Mouse (Mus musculus): ENCODE data around the gene Ms4a3. TPM values are rescaled to one million over a fixed set of nuclear protein-coding genes. Genes with fewer than 3 reads are reported as not detected.

Ms4a3 gene
- polyA plus RNA-seq, 1 experiment from 2014 or later: 7.5 TPM

DNA sequence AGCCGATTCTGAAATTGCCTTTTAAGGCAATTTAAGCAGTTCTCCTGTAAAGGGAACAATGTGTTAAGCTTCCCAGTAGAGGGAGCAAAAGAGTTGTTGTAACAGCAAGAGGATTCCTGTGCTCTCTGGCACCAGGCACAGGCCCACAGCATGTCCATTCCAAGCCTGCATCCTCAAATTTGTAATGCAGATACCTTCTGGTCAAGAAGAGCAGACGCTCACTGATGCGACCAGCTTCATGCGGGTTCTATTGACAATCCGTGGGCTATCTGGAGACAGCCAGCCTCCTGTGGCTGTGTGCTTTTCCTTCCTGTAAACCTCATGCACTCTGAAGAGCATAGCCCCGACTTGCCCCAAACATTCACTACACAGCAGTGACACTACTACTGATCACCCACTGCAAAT, 29.1 kb downstream of the Ms4a3 start:
- ATAC-seq (replicated peaks; ENCODE audit: low FRiP score): 0 out of 2 replicates have a peak, but pooled peaks have one; percentile 51
- H3K36me3 ChIP-seq (ENCODE audit: control insufficient read depth, insufficient read depth, low read length): no peaks in the 10 kb centered on the region

DNA sequence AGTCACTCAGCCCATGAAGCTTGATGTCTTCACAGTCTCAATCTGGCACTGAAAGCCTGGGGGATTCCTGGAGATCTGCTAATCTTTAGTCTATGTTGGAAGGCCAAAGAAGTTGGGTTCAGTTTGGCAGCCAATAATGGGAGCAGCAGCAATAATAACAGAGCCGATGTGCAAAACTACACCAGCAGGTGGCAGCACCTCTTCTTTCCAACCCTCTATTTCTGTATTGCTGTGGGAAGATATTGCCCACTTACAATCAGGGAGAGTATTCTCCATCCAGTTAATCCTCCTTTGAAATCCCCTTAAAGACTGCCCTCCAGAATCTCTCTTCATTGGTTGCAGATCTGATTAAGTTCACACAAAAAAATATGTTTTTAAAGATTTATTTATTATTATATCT, 32.5 kb downstream of the Ms4a3 start:
- H3K4me1 ChIP-seq (replicated peaks; ENCODE audit: control insufficient read depth, insufficient read depth, low read length): peaks cover 7% of the 10 kb centered on the region
- no peaks in the 10 kb centered on the region for H3K9me3 ChIP-seq (ENCODE audit: control insufficient read depth, low read length)
- no peaks in the 10 kb centered on the region for H3K36me3 ChIP-seq (ENCODE audit: control insufficient read depth, insufficient read depth, low read length)
- H3K27me3 ChIP-seq (replicated peaks; ENCODE audit: control insufficient read depth, insufficient read depth, low read length): no peaks in the 10 kb centered on the region
- no peak for DNase-seq (ENCODE audit: low spot score)
- ATAC-seq (replicated peaks; ENCODE audit: low FRiP score): no peak
- WGBS: 17% methylated on average over 1 of the region's 1 CpGs
- no peak overlapping the region for H3K9ac ChIP-seq (ENCODE audit: low read depth, low read length)
- no peak overlapping the region for H3K4me2 ChIP-seq
- H3K4me3 ChIP-seq (ENCODE audit: low read depth, low read length): no peak overlapping the region
- no peak overlapping the region for H3K27ac ChIP-seq (ENCODE audit: low read depth, low read length)

More for the DNA sequence above, 29.1 kb downstream of the Ms4a3 start:
- Histone ChIP-seq H3K4me2 (no peak overlapping the region), H3K9me3 (ENCODE audit: control insufficient read depth, low read length) (no peaks in the 10 kb centered on the region), H3K27ac (ENCODE audit: low read depth, low read length) (peak overlapping the region; percentile 4; the same call in 1 of the 2 replicates), H3K9ac (ENCODE audit: low read depth, low read length) (no peak overlapping the region), H3K4me1 (replicated peaks; ENCODE audit: control insufficient read depth, insufficient read depth, low read length) (peaks cover 7% of the 10 kb centered on the region), H3K4me3 (ENCODE audit: low read depth, low read length) (no peak overlapping the region), H3K27me3 (replicated peaks; ENCODE audit: control insufficient read depth, insufficient read depth, low read length) (no peaks in the 10 kb centered on the region)
- 15% methylated on average over 6 of the region's 6 CpGs for WGBS
- DNase-seq (ENCODE audit: low spot score): no peak

DNA sequence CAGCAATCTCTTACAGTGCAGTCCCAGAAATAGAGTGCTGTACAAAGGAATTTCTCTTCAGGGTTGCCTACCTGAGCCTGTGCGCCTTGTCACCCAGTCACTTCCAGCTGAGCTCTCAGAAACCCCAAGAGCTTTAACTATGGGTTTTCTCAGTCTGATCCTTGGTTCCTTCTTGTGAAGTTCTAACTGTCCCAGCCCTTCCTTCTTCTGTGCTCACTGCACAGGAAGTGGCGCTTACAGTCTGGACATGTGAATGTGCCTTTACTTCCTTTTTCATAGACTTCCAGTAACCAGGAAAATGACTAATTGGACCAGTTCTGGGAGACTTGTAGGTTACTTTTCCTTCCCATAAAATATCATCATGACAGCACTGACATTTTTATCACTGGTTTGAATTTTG, 36.0 kb downstream of the Ms4a3 start, which contains the start of gene Ms4a6d:
Ms4a6d (minus strand) TSS at position 247 of the 400 bp plus-strand sequence.
- Histone ChIP-seq H3K27me3 (replicated peaks; ENCODE audit: control insufficient read depth, insufficient read depth, low read length) (no peaks in the 10 kb centered on the region), H3K9ac (ENCODE audit: low read depth, low read length) (no peak within 1 kb of the TSS), H3K36me3 (ENCODE audit: control insufficient read depth, insufficient read depth, low read length) (no peaks in the 10 kb centered on the region), H3K9me3 (ENCODE audit: control insufficient read depth, low read length) (no peaks in the 10 kb centered on the region), H3K4me2 (no peak within 1 kb of the TSS), H3K4me3 (ENCODE audit: low read depth, low read length) (no peak within 1 kb of the TSS), H3K4me1 (replicated peaks; ENCODE audit: control insufficient read depth, insufficient read depth, low read length) (no peaks in the 10 kb centered on the region), H3K27ac (ENCODE audit: low read depth, low read length) (no peak within 1 kb of the TSS)
- ATAC-seq (replicated peaks; ENCODE audit: low FRiP score): no peak
- WGBS: 82% methylated on average over 2 of the region's 2 CpGs
- no peak for DNase-seq (ENCODE audit: low spot score)

DNA sequence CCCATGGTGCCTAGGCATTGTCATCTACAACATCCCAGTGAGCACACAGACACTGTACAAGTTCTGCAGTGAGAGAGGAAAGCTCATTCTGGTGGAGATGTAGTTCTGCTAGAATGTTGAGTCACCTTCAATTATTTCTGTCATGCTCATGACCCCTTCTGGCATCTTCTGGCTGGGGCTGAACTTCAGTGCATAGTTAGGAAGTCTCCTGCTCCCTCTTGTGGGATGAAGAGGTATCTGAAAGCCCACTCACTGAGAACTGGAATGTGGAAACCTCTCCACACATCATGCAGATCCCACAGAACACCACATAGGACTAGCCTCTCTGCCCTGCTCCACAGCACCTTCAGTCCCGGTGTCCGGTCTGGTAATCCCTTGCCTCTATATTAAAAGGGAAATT, 38.6 kb downstream of the Ms4a3 start:
- WGBS: 85% methylated on average over 2 of the region's 2 CpGs
- ATAC-seq (replicated peaks; ENCODE audit: low FRiP score) (no peak), DNase-seq (ENCODE audit: low spot score) (no peak)
- no peak overlapping the region for H3K4me2 ChIP-seq
- H3K27ac ChIP-seq (ENCODE audit: low read depth, low read length): no peak overlapping the region
- no peaks in the 10 kb centered on the region for H3K36me3 ChIP-seq (ENCODE audit: control insufficient read depth, insufficient read depth, low read length)
- H3K4me1 ChIP-seq (replicated peaks; ENCODE audit: control insufficient read depth, insufficient read depth, low read length): no peaks in the 10 kb centered on the region
- no peaks in the 10 kb centered on the region for H3K27me3 ChIP-seq (replicated peaks; ENCODE audit: control insufficient read depth, insufficient read depth, low read length)
- H3K4me3 ChIP-seq (ENCODE audit: low read depth, low read length): no peak overlapping the region
- H3K9me3 ChIP-seq (ENCODE audit: control insufficient read depth, low read length): no peaks in the 10 kb centered on the region
- no peak overlapping the region for H3K9ac ChIP-seq (ENCODE audit: low read depth, low read length)

DNA sequence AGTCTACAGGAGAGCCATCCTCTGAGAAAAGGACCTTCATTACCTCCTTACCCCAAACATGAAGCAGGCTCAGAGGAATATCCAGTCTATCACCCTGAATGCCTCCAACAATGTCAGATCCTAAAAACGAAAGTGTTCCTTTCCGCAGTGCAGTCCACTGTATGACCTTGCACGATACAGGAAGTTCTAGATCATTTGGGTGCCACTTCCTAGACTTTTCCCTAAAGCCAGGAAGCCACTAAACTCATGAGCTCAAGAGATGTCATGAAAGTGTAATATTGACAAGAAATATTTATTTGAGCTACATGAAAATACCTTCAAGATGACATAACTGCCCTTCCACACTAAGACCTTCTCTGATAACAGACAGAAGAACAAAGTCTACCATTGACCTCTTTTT, 39.3 kb downstream of the Ms4a3 start:
- no peaks in the 10 kb centered on the region for H3K27me3 ChIP-seq (replicated peaks; ENCODE audit: control insufficient read depth, insufficient read depth, low read length)
- no peaks in the 10 kb centered on the region for H3K36me3 ChIP-seq (ENCODE audit: control insufficient read depth, insufficient read depth, low read length)
- no peak overlapping the region for H3K9ac ChIP-seq (ENCODE audit: low read depth, low read length)
- H3K9me3 ChIP-seq (ENCODE audit: control insufficient read depth, low read length): no peaks in the 10 kb centered on the region
- WGBS: 80% methylated on average over 3 of the region's 3 CpGs
- H3K27ac ChIP-seq (ENCODE audit: low read depth, low read length): no peak overlapping the region
- no peaks in the 10 kb centered on the region for H3K4me1 ChIP-seq (replicated peaks; ENCODE audit: control insufficient read depth, insufficient read depth, low read length)
- no peak overlapping the region for H3K4me3 ChIP-seq (ENCODE audit: low read depth, low read length)
- H3K4me2 ChIP-seq: no peak overlapping the region
- ATAC-seq (replicated peaks; ENCODE audit: low FRiP score) (no peak), DNase-seq (ENCODE audit: low spot score) (no peak)

DNA sequence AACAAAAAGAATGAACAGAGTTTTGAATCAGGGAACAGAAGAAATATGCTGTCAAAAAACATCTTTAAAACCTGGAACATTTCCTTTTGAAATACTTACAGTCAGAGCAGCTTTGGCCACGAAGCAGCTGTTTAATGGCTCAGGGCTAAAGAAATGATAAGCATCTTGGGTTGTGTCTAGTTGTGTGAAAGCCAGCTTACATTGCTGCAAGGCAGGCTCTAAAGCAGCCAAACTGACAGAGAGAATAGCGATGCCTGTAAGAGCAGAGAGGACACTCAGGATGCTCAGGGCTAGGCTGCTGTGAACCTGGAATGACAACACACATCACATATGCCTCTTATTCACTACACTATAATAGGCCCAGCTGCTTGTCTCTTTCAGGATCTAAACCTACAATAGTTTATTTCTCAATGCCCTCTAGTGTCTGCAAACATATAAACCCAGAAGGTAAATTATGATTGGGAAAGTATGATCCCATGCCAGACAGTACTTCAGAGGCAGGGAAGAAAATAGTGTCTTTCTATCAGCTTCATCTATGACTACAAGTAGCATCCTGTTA, 50.7 kb downstream of the Ms4a3 start:
- no peak overlapping the region for H3K27ac ChIP-seq (ENCODE audit: low read depth, low read length)
- no peaks in the 10 kb centered on the region for H3K27me3 ChIP-seq (replicated peaks; ENCODE audit: control insufficient read depth, insufficient read depth, low read length)
- no peak overlapping the region for H3K4me2 ChIP-seq
- ATAC-seq (replicated peaks; ENCODE audit: low FRiP score): no peak
- no peaks in the 10 kb centered on the region for H3K9me3 ChIP-seq (ENCODE audit: control insufficient read depth, low read length)
- H3K9ac ChIP-seq (ENCODE audit: low read depth, low read length): no peak overlapping the region
- no peak for DNase-seq (ENCODE audit: low spot score)
- H3K36me3 ChIP-seq (ENCODE audit: control insufficient read depth, insufficient read depth, low read length): no peaks in the 10 kb centered on the region
- WGBS: 60% methylated on average over 2 of the region's 2 CpGs
- no peaks in the 10 kb centered on the region for H3K4me1 ChIP-seq (replicated peaks; ENCODE audit: control insufficient read depth, insufficient read depth, low read length)
- H3K4me3 ChIP-seq (ENCODE audit: low read depth, low read length): no peak overlapping the region

DNA sequence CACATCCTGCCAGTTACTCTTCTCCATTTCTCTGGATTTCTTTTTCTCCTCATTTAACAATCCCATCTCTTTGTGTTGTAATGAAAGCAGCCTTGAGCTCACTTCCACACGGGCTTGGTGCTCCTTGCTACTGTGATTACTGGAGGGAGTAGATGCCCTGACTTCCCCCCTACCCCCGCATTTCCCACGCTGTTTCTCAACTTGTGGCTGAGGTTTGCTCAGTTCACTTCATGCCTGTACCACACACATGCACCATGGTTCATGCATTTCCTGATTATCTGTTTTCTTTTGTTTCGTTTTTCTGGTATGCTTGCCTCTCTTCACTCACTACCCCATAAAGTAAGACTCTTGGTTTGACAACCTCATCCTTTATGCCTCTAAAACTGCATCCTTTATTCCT, 51.4 kb downstream of the Ms4a3 start:
- H3K36me3 ChIP-seq (ENCODE audit: control insufficient read depth, insufficient read depth, low read length): no peaks in the 10 kb centered on the region
- 61% methylated on average over 4 of the region's 4 CpGs for WGBS

More for the DNA sequence above, 51.4 kb downstream of the Ms4a3 start:
- H3K4me2 ChIP-seq: no peak overlapping the region
- H3K4me1 ChIP-seq (replicated peaks; ENCODE audit: control insufficient read depth, insufficient read depth, low read length): no peaks in the 10 kb centered on the region
- no peak for DNase-seq (ENCODE audit: low spot score)
- no peak overlapping the region for H3K9ac ChIP-seq (ENCODE audit: low read depth, low read length)
- H3K4me3 ChIP-seq (ENCODE audit: low read depth, low read length): no peak overlapping the region
- H3K9me3 ChIP-seq (ENCODE audit: control insufficient read depth, low read length): no peaks in the 10 kb centered on the region
- H3K27ac ChIP-seq (ENCODE audit: low read depth, low read length): no peak overlapping the region
- no peaks in the 10 kb centered on the region for H3K27me3 ChIP-seq (replicated peaks; ENCODE audit: control insufficient read depth, insufficient read depth, low read length)
- ATAC-seq (replicated peaks; ENCODE audit: low FRiP score): no peak

Other genes with a start within 250 kb of the Ms4a3 start
- gene Ms4a4c, start 236.1 kb downstream of the Ms4a3 start, polyA plus RNA-seq (2014; fragmentation: Nextera tagmentation; extraction: Ambion mirVana): 0.56 TPM in 1 of 2 replicates, not detected in the other
- not detected in 2 replicates for gene Ms4a4b, start 197.3 kb downstream of the Ms4a3 start, polyA plus RNA-seq (2014; fragmentation: Nextera tagmentation; extraction: Ambion mirVana)
- gene Ms4a6c, start 171.5 kb downstream of the Ms4a3 start, polyA plus RNA-seq (2014; fragmentation: Nextera tagmentation; extraction: Ambion mirVana): 2.6 and 3.2 TPM in 2 replicates
- not detected in 2 replicates for gene Gm8369, start 154.9 kb downstream of the Ms4a3 start, polyA plus RNA-seq (2014; fragmentation: Nextera tagmentation; extraction: Ambion mirVana)
- 2.3 and 2.4 TPM in 2 replicates for gene Ms4a6b, start 124.3 kb downstream of the Ms4a3 start, polyA plus RNA-seq (2014; fragmentation: Nextera tagmentation; extraction: Ambion mirVana)
- 0.29 and 0.31 TPM in 2 replicates for gene Ms4a4d, start 104.0 kb downstream of the Ms4a3 start, polyA plus RNA-seq (2014; fragmentation: Nextera tagmentation; extraction: Ambion mirVana)
- gene Ms4a6d, start 36.0 kb downstream of the Ms4a3 start, polyA plus RNA-seq (2014; fragmentation: Nextera tagmentation; extraction: Ambion mirVana): 3.8 and 5.1 TPM in 2 replicates
- 0.19 TPM in 2 replicates for gene Ms4a2, start 17.1 kb downstream of the Ms4a3 start, polyA plus RNA-seq (2014; fragmentation: Nextera tagmentation; extraction: Ambion mirVana)
- not detected in 2 replicates for gene Oosp2, start 19.7 kb upstream of the Ms4a3 start, polyA plus RNA-seq (2014; fragmentation: Nextera tagmentation; extraction: Ambion mirVana)
- gene Oosp1, start 50.3 kb upstream of the Ms4a3 start, polyA plus RNA-seq (2014; fragmentation: Nextera tagmentation; extraction: Ambion mirVana): not detected in 2 replicates
- gene Oosp3, start 56.2 kb upstream of the Ms4a3 start, polyA plus RNA-seq (2014; fragmentation: Nextera tagmentation; extraction: Ambion mirVana): not detected in 2 replicates
- not detected in 2 replicates for gene Gif, start 106.7 kb upstream of the Ms4a3 start, polyA plus RNA-seq (2014; fragmentation: Nextera tagmentation; extraction: Ambion mirVana)
- gene Mrpl16, start 129.5 kb upstream of the Ms4a3 start, polyA plus RNA-seq (2014; fragmentation: Nextera tagmentation; extraction: Ambion mirVana): 72.8 and 76.5 TPM in 2 replicates
- gene Stx3, start 178.6 kb upstream of the Ms4a3 start, polyA plus RNA-seq (2014; fragmentation: Nextera tagmentation; extraction: Ambion mirVana): 5.0 and 7.0 TPM in 2 replicates
- not detected in 2 replicates for gene Olfr1417, start 198.4 kb upstream of the Ms4a3 start, polyA plus RNA-seq (2014; fragmentation: Nextera tagmentation; extraction: Ambion mirVana)
- gene Olfr1418, start 220.2 kb upstream of the Ms4a3 start, polyA plus RNA-seq (2014; fragmentation: Nextera tagmentation; extraction: Ambion mirVana): not detected in 2 replicates
- gene Olfr1419, start 234.3 kb upstream of the Ms4a3 start, polyA plus RNA-seq (2014; fragmentation: Nextera tagmentation; extraction: Ambion mirVana): not detected in 2 replicates
- gene Olfr1420, start 245.7 kb upstream of the Ms4a3 start, polyA plus RNA-seq (2014; fragmentation: Nextera tagmentation; extraction: Ambion mirVana): 0.14 TPM in 1 of 2 replicates, not detected in the other